Mouse (Mus musculus) left cerebral cortex, adult 8-10 months (tissue): ENCODE data around the gene Robo2. TPM values are rescaled to one million over a fixed set of nuclear protein-coding genes. Genes with fewer than 3 reads are reported as not detected.
"Not testable (repeated sequence)": the region's sequence is repeated elsewhere in the genome, so short reads cannot be mapped to it uniquely, and the experiment has no call there.

Source experiments
- DNase-seq, 2 experiments: peaks; one replicate each; pipeline ENCODE4 v3.0.0; 2022; ENCODE audit warnings: low spot score in 2 of 2
- total RNA-seq, 4 experiments: library from RNA; stranded (reverse); gene quantifications; 2 replicates each; pipeline ENCODE4 v1.2.4; 2022

Robo2 gene
- total RNA-seq, 4 experiments from 2014 or later: 113 to 142 (median 134) TPM

- DNase-seq: no peak
These were observed 327.4 kb downstream of the Robo2 start for GRCm38 (mm10) chr16:74084188-74084587.

- DNase-seq: no peak
These were observed 339.0 kb downstream of the Robo2 start for GRCm38 (mm10) chr16:74072671-74073070.

GRCm38 (mm10) chr16:74070628-74071027, 341.0 kb downstream of the Robo2 start:
- DNase-seq: no peak

- no peak for DNase-seq
These were observed 345.7 kb downstream of the Robo2 start for GRCm38 (mm10) chr16:74065958-74066357.

GRCm38 (mm10) chr16:74061951-74062350, 349.7 kb downstream of the Robo2 start:
- no peak for DNase-seq

GRCm38 (mm10) chr16:74061479-74061878, 350.1 kb downstream of the Robo2 start:
- no peak for DNase-seq

- DNase-seq: no peak
These were observed 354.7 kb downstream of the Robo2 start for GRCm38 (mm10) chr16:74056886-74057285.

GRCm38 (mm10) chr16:74056210-74056609, 355.4 kb downstream of the Robo2 start:
- DNase-seq: no peak

GRCm38 (mm10) chr16:74055061-74055751, 356.4 kb downstream of the Robo2 start:
- peak in 1 of 2 experiments; percentile 19 for DNase-seq

- no peak for DNase-seq
These were observed 362.2 kb downstream of the Robo2 start for GRCm38 (mm10) chr16:74049467-74049866.

- no peak for DNase-seq
These were observed 362.6 kb downstream of the Robo2 start for GRCm38 (mm10) chr16:74048980-74049379.

- DNase-seq: no peak
These were observed 364.4 kb downstream of the Robo2 start for GRCm38 (mm10) chr16:74047232-74047631.

GRCm38 (mm10) chr16:74040797-74041196, 370.8 kb downstream of the Robo2 start:
- DNase-seq: not testable (repeated sequence)

GRCm38 (mm10) chr16:74027822-74028221, 383.8 kb downstream of the Robo2 start:
- DNase-seq: no peak

- DNase-seq: no peak
These were observed 389.2 kb downstream of the Robo2 start for GRCm38 (mm10) chr16:74022281-74022978.

GRCm38 (mm10) chr16:74005767-74006166, 405.9 kb downstream of the Robo2 start:
- peak in 1 of 2 experiments; percentile 9 for DNase-seq

GRCm38 (mm10) chr16:74001331-74001730, 410.3 kb downstream of the Robo2 start:
- no peak for DNase-seq

GRCm38 (mm10) chr16:73991212-73991611, 420.4 kb downstream of the Robo2 start:
- no peak for DNase-seq

- DNase-seq: no peak
These were observed 442.1 kb downstream of the Robo2 start for GRCm38 (mm10) chr16:73969573-73969972.

GRCm38 (mm10) chr16:73964366-73964926, 447.2 kb downstream of the Robo2 start:
- no peak for DNase-seq

- DNase-seq: no peak
These were observed 452.1 kb downstream of the Robo2 start for GRCm38 (mm10) chr16:73959479-73959970.

- DNase-seq: no peak
These were observed 453.1 kb downstream of the Robo2 start for GRCm38 (mm10) chr16:73958524-73958846.
